In genomic region chr6:54388690-54389275, GRCm38 (mm10) we compare ENCODE assay signal across 22 mouse cellular contexts. TPM values are rescaled to one million over a fixed set of nuclear protein-coding genes. Genes with fewer than 3 reads are reported as not detected.
DNase-seq lines count a peak whose midpoint lies in the region; ATAC-seq and TF ChIP-seq lines count a peak whose summit lies in the region.
"Had no signal": no experiment of that assay in that cellular context is flagged by ENCODE, and none has a peak within 500 bp of the region (broad histone marks: within the 10 kb centered on the region; RNA-seq: fewer than 3 reads in every experiment).

No protein-coding gene starts in this region.

- intact Hi-C loops in heart, adult 2 months (cut with DNase I): no loop called here

- H3K79me2 ChIP-seq in heart, adult 2 months (replicated peaks; ENCODE audit: control insufficient read depth, insufficient read depth, low read length): no peaks in the 10 kb centered on the region

- H3K4me2 ChIP-seq in intestine, postnatal 0 days (replicated peaks; ENCODE audit: low read depth): no peak overlapping the region; the same call in 1 of the 2 replicates
- H3K4me2 ChIP-seq: heart, embryonic 13.5 days; hindbrain, embryonic 13.5 days; liver, embryonic 13.5 days; midbrain, embryonic 11.5 days; neural tube, embryonic 12.5 days had no signal

- no peak for ATAC-seq in intestine, postnatal 0 days
- ATAC-seq: CD4-positive, CD25-positive, alpha-beta regulatory T cell, adult 4 months; forebrain, embryonic 14.5 days had no signal

- H3K9ac ChIP-seq in intestine, postnatal 0 days (ENCODE audit: low read depth, low read length): no peak overlapping the region
- H3K9ac ChIP-seq in heart, adult 2 months (ENCODE audit: low read depth, low read length): no peak overlapping the region
- H3K9ac ChIP-seq: heart, embryonic 13.5 days; hindbrain, embryonic 13.5 days; liver, embryonic 13.5 days; neural tube, embryonic 12.5 days had no signal

- peak; percentile 15 for DNase-seq in adrenal gland, adult 2 months
- no peak for DNase-seq in adrenal gland, adult 8-10 months
- peak; percentile 54 for DNase-seq in testis, postnatal 14 days (ENCODE audit: low spot score)
- no peak for DNase-seq in testis, postnatal 10 days (ENCODE audit: low spot score)
- DNase-seq in spleen, adult 18-20 months: no peak
- no peak for DNase-seq in heart, adult 2 months
- DNase-seq in gastrocnemius, postnatal 4 days (ENCODE audit: low spot score in 2 of 2): no peak
- DNase-seq: cerebellum, adult 9-10 months; kidney, adult 11 months; liver, embryonic 13.5 days; right cerebral cortex, adult 18-20 months; thymus, postnatal 4 days had no signal

- no peak for TF ChIP-seq POLR2A in heart, adult 2 months (IDR thresholded peaks at IDR 0.05; ENCODE audit: insufficient read depth, low read depth, low read length)

- TF ChIP-seq CTCF in intestine, postnatal 0 days (IDR thresholded peaks at IDR 0.05; ENCODE audit: low read depth): 0 out of 2 replicates have a peak, but pooled peaks have one; percentile 11
- no peak for TF ChIP-seq CTCF in heart, adult 2 months (IDR thresholded peaks at IDR 0.05)

- 55% methylated on average over 7 of the region's 7 CpGs for WGBS in intestine, postnatal 0 days
- WGBS in heart, adult 2 months: 67% methylated on average over 7 of the region's 7 CpGs

- TF ChIP-seq EP300 in heart, adult 2 months (IDR thresholded peaks at IDR 0.05; ENCODE audit: insufficient read depth, low read depth, low read length): no peak

- no peaks in the 10 kb centered on the region for H3K4me1 ChIP-seq in intestine, postnatal 0 days (replicated peaks; ENCODE audit: control insufficient read depth, insufficient read depth, low read length)
- H3K4me1 ChIP-seq in heart, adult 2 months (ENCODE audit: control insufficient read depth, insufficient read depth, low read length): peaks cover 8% of the 10 kb centered on the region
- H3K4me1 ChIP-seq: liver, embryonic 13.5 days had no signal

- H3K36me3 ChIP-seq in intestine, postnatal 0 days (ENCODE audit: control insufficient read depth, insufficient read depth): no peaks in the 10 kb centered on the region
- H3K36me3 ChIP-seq in heart, adult 2 months (ENCODE audit: control insufficient read depth, insufficient read depth, low read length): no peaks in the 10 kb centered on the region; the same call in 1 of the 2 replicates
- H3K36me3 ChIP-seq: G1E; heart, embryonic 13.5 days; hindbrain, embryonic 13.5 days; liver, embryonic 13.5 days; neural tube, embryonic 12.5 days had no signal

- no peaks in the 10 kb centered on the region for H3K9me3 ChIP-seq in intestine, postnatal 0 days (ENCODE audit: control insufficient read depth)
- H3K9me3 ChIP-seq: heart, embryonic 13.5 days; hindbrain, embryonic 13.5 days; liver, embryonic 13.5 days; neural tube, embryonic 12.5 days had no signal

- no peaks in the 10 kb centered on the region for H3K27me3 ChIP-seq in intestine, postnatal 0 days (replicated peaks; ENCODE audit: control insufficient read depth, insufficient read depth, low read length)
- no peaks in the 10 kb centered on the region for H3K27me3 ChIP-seq in heart, adult 2 months (ENCODE audit: control insufficient read depth, insufficient read depth, low read length)
- H3K27me3 ChIP-seq: heart, embryonic 13.5 days; liver, embryonic 13.5 days; neural tube, embryonic 12.5 days had no signal

- H3K4me3 ChIP-seq in intestine, postnatal 0 days (ENCODE audit: low read depth, low read length): no peak overlapping the region
- H3K4me3 ChIP-seq in heart, adult 2 months: no peak overlapping the region
- H3K4me3 ChIP-seq: heart, embryonic 13.5 days; hindbrain, embryonic 13.5 days; liver, embryonic 13.5 days; neural tube, embryonic 12.5 days had no signal

- H3K27ac ChIP-seq in intestine, postnatal 0 days (ENCODE audit: low read depth, low read length): no peak overlapping the region
- no peak overlapping the region for H3K27ac ChIP-seq in heart, adult 2 months
- H3K27ac ChIP-seq: heart, embryonic 13.5 days; hindbrain, embryonic 13.5 days; liver, embryonic 13.5 days; macrophage; neural tube, embryonic 12.5 days had no signal

RNA-seq across cellular contexts. Expression of gene Wipf3, which starts 40.6 kb away (rescaled TPM):
- total RNA-seq in adrenal gland, adult 2 months (2021): 1 to 10 TPM; 1.3 to 2.0 TPM
- polyA plus RNA-seq in adrenal gland, adult 2 months (2012; rRNA removed): 0.65 and 0.69 TPM in 2 replicates
- 1 to 10 TPM; 1.3 to 3.3 (median 2.7) TPM for total RNA-seq in adrenal gland, adult 8-10 months (2022)
- polyA plus RNA-seq in intestine, postnatal 0 days (2015; fragmentation: Nextera tagmentation; extraction: Ambion mirVana): 4.5 and 5.7 TPM in 2 replicates
- total RNA-seq in heart, adult 2 months (2021): 10 to 100 TPM; 26.3 to 47.2 TPM
- polyA plus RNA-seq in heart, adult 2 months (2012; rRNA removed): 12.2 and 14.0 TPM in 2 replicates
- 1 to 10 TPM; 7.1 to 7.5 TPM for total RNA-seq in gastrocnemius, postnatal 4 days (2021)
- total RNA-seq: monocyte, adult 5-6 weeks had no signal
- polyA plus RNA-seq: CD4-positive, CD25-positive, alpha-beta regulatory T cell, adult 4 months; G1E; macrophage had no signal

Comparison
In these comparisons a context has a peak if more than half of its experiments do, and no peak if none do; other contexts are left out.
1. DNase-seq: peak in adrenal gland, adult 2 months (single experiment) and testis, postnatal 14 days (single experiment); none in adrenal gland, adult 8-10 months (single experiment), testis, postnatal 10 days (single experiment), spleen, adult 18-20 months (0 of 2), heart, adult 2 months (0 of 2) and gastrocnemius, postnatal 4 days (0 of 2).